Mouse (Mus musculus) liver, embryonic 13.5 days (tissue): Measurements from ENCODE around the gene Tuba3b. TPM values are rescaled to one million over a fixed set of nuclear protein-coding genes. Genes with fewer than 3 reads are reported as not detected.

Experiments used
- ATAC-seq: fragments of 200-750 bp; cut with Nextera tagmentation; 2 replicates; pipeline ENCODE4 v1.8.0; 2017; ENCODE audit warnings: low read depth, mild to moderate bottlenecking, moderate number of reproducible peaks, moderate library complexity
- DNase-seq: peaks from one replicate; pipeline ENCODE4 v3.0.0; 2022
- H3K27ac ChIP-seq: fragments of 300-500 bp; sonication (generic); 2 replicates; pipeline ENCODE4 v1.5.1; 2015; ENCODE audit warnings: moderate library complexity, mild to moderate bottlenecking, inconsistent platforms
- H3K27me3 ChIP-seq: fragments of 300-500 bp; sonication (generic); 2 replicates; pipeline ENCODE4 v1.6.1; 2015; ENCODE audit warnings: mild to moderate bottlenecking, inconsistent platforms
- H3K36me3 ChIP-seq: fragments of 300-500 bp; sonication (generic); 2 replicates; pipeline ENCODE4 v1.6.1; 2015; ENCODE audit warnings: mild to moderate bottlenecking, inconsistent platforms
- H3K4me1 ChIP-seq: fragments of 300-500 bp; sonication (generic); replicated peaks from 2 replicates; pipeline ENCODE4 v1.6.1; 2015; ENCODE audit warnings: inconsistent platforms
- H3K4me2 ChIP-seq: fragments of 300-500 bp; sonication (generic); 2 replicates; pipeline ENCODE4 v1.6.1; 2015; ENCODE audit warnings: inconsistent platforms, mild to moderate bottlenecking, moderate library complexity
- H3K4me3 ChIP-seq: fragments of 300-500 bp; sonication (generic); replicated peaks from 2 replicates; pipeline ENCODE4 v1.5.1; 2015; ENCODE audit warnings: mild to moderate bottlenecking, inconsistent platforms
- H3K9ac ChIP-seq: fragments of 300-500 bp; sonication (generic); 2 replicates; pipeline ENCODE4 v1.6.1; 2015; ENCODE audit warnings: mild to moderate bottlenecking, inconsistent platforms
- H3K9me3 ChIP-seq: fragments of 300-500 bp; sonication (generic); replicated peaks from 2 replicates; pipeline ENCODE4 v1.6.1; 2016; ENCODE audit warnings: inconsistent platforms
- WGBS: fragments of 180-500 bp; shearing (Covaris S2); methylation state at CpG from one replicate; pipeline ENCODE4 v1.1.7; 2015; ENCODE audit not compliant: insufficient replicate concordance; 5-methylcytosine and 5-hydroxymethylcytosine counted together
- polyA plus RNA-seq: library from polyadenylated mRNA; unstranded; fragments of >200 nt; fragmentation: Nextera tagmentation; extraction: Ambion mirVana; gene quantifications from 2 replicates; pipeline ENCODE4 v1.2.1, GENCODE M21; 2015

Tuba3b gene
- polyA plus RNA-seq, 1 experiment from 2014 or later = not detected

DNA sequence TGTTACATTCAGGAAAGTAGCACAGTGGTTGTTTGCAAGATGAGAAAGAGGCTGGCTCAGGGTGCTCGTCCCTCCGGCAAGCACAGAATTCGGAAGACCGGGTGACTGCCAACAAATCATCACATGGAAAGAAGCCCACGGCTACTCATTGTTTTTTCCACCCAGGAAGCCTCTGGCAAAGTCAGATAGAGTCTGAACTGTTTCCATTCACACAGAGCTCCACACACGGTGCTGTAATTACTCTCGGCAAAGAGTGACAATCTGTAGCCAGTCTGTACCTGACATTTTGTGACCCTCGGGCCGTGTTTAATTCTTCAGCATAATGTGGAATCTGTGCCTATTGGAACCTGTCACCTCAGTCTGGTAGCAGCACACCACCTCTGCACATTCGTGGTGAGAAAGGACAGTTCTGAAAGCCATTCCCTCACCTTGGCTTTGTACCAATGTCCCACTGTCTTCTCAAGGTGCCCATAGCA, 54.1 kb downstream of the Tuba3b start:
- Histone ChIP-seq H3K4me3 (no peak overlapping the region), H3K27ac (no peak overlapping the region), H3K36me3 (no peaks in the 10 kb centered on the region), H3K9me3 (no peaks in the 10 kb centered on the region), H3K9ac (no peak overlapping the region), H3K27me3 (no peaks in the 10 kb centered on the region), H3K4me1 (no peaks in the 10 kb centered on the region), H3K4me2 (no peak overlapping the region)
- no peak for DNase-seq
- WGBS = 57% methylated on average over 10 of the region's 10 CpGs
- ATAC-seq = no peak

Other genes with a start within 250 kb of the Tuba3b start
- not detected in 2 replicates for gene Lmntd1, start 1.4 kb upstream of the Tuba3b start, polyA plus RNA-seq
- 0.91 and 0.92 TPM in 2 replicates for gene Rassf8, start 131.0 kb downstream of the Tuba3b start, polyA plus RNA-seq
- gene Bhlhe41, start 249.8 kb downstream of the Tuba3b start, polyA plus RNA-seq = 0.08 TPM in 2 replicates